8 mouse cellular contexts compared by ENCODE assay signal in the genomic region with DNA sequence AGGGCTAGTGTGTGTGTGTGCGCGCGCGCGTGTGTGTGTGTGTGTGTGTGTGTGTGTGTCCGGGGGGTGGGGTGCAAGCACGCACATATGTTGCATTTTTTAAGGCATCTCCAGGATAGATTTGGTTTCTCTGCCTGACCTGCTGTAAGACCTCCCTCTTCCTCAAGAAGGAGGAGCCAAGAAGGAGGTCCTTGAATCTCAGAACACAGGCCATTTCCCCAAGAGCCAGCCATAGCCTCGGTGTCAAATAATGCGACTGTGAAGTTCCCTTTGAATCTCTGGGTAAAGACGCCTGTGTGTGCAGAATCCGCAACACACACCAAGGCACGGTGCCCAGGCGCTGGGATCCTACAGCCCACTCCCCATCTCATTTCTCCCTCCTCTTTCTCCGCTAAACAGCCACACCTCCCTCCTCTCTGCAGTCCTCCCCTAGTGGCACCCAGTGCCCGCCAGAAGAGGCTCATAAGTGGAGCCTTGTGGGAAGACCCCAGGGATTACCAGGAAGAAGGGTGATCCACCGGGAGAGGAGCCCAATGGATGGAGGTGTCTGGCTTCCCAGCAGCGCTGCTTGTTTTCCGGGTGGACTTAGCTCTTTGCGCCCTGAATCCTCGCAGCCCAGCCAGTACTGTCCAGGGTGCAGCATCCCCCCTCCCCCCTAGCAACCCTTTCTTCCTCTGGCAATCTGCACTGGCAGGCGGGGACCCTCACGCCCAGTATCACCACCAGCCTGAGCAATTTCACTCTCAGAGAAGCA.
DNase-seq lines count a peak whose midpoint lies in the region; ATAC-seq and TF ChIP-seq lines count a peak whose summit lies in the region.

No protein-coding gene starts in this region.

- H3K27ac ChIP-seq in intestine, postnatal 0 days (ENCODE audit: low read depth, low read length): peak overlapping the region; percentile 50; the same call in 1 of the 2 replicates
- peak overlapping the region; percentile 94 for H3K27ac ChIP-seq in limb, embryonic 10.5 days

- H3K4me2 ChIP-seq in intestine, postnatal 0 days (replicated peaks; ENCODE audit: low read depth): peak overlapping the region; percentile 91

- H3K9me3 ChIP-seq in intestine, postnatal 0 days (ENCODE audit: control insufficient read depth): no peaks in the 10 kb centered on the region
- no peaks in the 10 kb centered on the region for H3K9me3 ChIP-seq in limb, embryonic 10.5 days (replicated peaks)

- peaks cover 24% of the 10 kb centered on the region for H3K27me3 ChIP-seq in intestine, postnatal 0 days (replicated peaks; ENCODE audit: control insufficient read depth, insufficient read depth, low read length)
- H3K27me3 ChIP-seq in limb, embryonic 10.5 days (ENCODE audit: low read depth, poor library complexity, severe bottlenecking): peaks cover 31% of the 10 kb centered on the region

- no peaks in the 10 kb centered on the region for H3K36me3 ChIP-seq in intestine, postnatal 0 days (ENCODE audit: control insufficient read depth, insufficient read depth)
- no peaks in the 10 kb centered on the region for H3K36me3 ChIP-seq in limb, embryonic 10.5 days

- under 1% methylated on average over 22 of the region's 22 CpGs for WGBS in intestine, postnatal 0 days
- WGBS in limb, embryonic 10.5 days: 1% methylated on average over 22 of the region's 22 CpGs

- no peak for TF ChIP-seq CTCF in intestine, postnatal 0 days (IDR thresholded peaks at IDR 0.05; ENCODE audit: low read depth)

- peak overlapping the region; percentile 64; the same call in 1 of the 2 replicates for H3K9ac ChIP-seq in intestine, postnatal 0 days (ENCODE audit: low read depth, low read length)

- peak overlapping the region; percentile 65 for H3K4me3 ChIP-seq in intestine, postnatal 0 days (ENCODE audit: low read depth, low read length)
- peak overlapping the region; percentile 80 for H3K4me3 ChIP-seq in limb, embryonic 10.5 days

- peak; percentile 36; the same call in 1 of the 2 replicates for ATAC-seq in intestine, postnatal 0 days
- peak; percentile 79 for ATAC-seq in megakaryocyte-erythroid progenitor cell, adult 5-6 weeks (replicated peaks; ENCODE audit: low FRiP score, low TSS enrichment, poor library complexity, severe bottlenecking)

- no peaks in the 10 kb centered on the region for H3K4me1 ChIP-seq in intestine, postnatal 0 days (replicated peaks; ENCODE audit: control insufficient read depth, insufficient read depth, low read length)
- peaks cover 35% of the 10 kb centered on the region for H3K4me1 ChIP-seq in limb, embryonic 10.5 days

- DNase-seq in kidney, adult 18-20 months: peak; percentile 24
- DNase-seq in kidney, adult 11 months: no peak
- peak; percentile 68 for DNase-seq in embryo, embryonic 11 days
- peak; percentile 9 for DNase-seq in gastrocnemius, postnatal 25 days
- DNase-seq in limb, embryonic 10.5 days (ENCODE audit: low spot score): peak; percentile 75
- peak; percentile 29 to 42 for DNase-seq in right cerebral cortex, postnatal 36 days (ENCODE audit: low spot score in 2 of 2)
